Mouse (Mus musculus) megakaryocyte-erythroid progenitor cell, adult 5-6 weeks (primary cell): Measurements from ENCODE around the gene Bsg. TPM values are rescaled to one million over a fixed set of nuclear protein-coding genes. Genes with fewer than 3 reads are reported as not detected.

Source experiments
- ATAC-seq: replicated peaks from 2 replicates; pipeline ENCODE4 v1.8.0; 2016; ENCODE audit warnings: mild to moderate bottlenecking, inconsistent platforms; ENCODE audit not compliant: severe bottlenecking, poor library complexity, low FRiP score, low TSS enrichment
- total RNA-seq, 2 experiments: library from RNA; stranded (forward) in 1 of 2; stranded (reverse) in 1 of 2; fragments of 200-1000, 215-1000 nt in 1 of 2; fragments of >200 nt in 1 of 2; fragmentation: Nextera tagmentation in 1 of 2; gene quantifications; 2 replicates each; pipeline ENCODE4 v1.2.3; 2014 to 2017

The Bsg gene
- total RNA-seq (2014; fragmentation: Nextera tagmentation) (361 and 460 TPM in 2 replicates), total RNA-seq (2017) (350 and 443 TPM in 2 replicates)

- peak; percentile 80 for ATAC-seq
These were observed at the start of gene Bsg for GRCm38 (mm10) chr10:79704065-79704969. Gene Bsg, plus strand, starts transcription at chr10:79704491.

- ATAC-seq, result no peak
These were observed 49.3 kb upstream of the Bsg start for GRCm38 (mm10) chr10:79654946-79655395.

- peak; percentile 61; the same call in 1 of the 2 replicates for ATAC-seq
These were observed 45.5 kb upstream of the Bsg start for GRCm38 (mm10) chr10:79658829-79659228.

GRCm38 (mm10) chr10:79660298-79660697 is 44.0 kb upstream of the Bsg start:
- no peak for ATAC-seq

- no peak for ATAC-seq
These were observed 42.4 kb upstream of the Bsg start for GRCm38 (mm10) chr10:79661861-79662260.

- peak; percentile 39 for ATAC-seq
These were observed 40.1 kb upstream of the Bsg start, which contains the start of gene Madcam1 for GRCm38 (mm10) chr10:79664131-79664665. Gene Madcam1, plus strand, starts transcription at chr10:79664559.

- no peak for ATAC-seq
These were observed 39.2 kb upstream of the Bsg start for GRCm38 (mm10) chr10:79665051-79665450.

- ATAC-seq, result no peak
These were observed 37.8 kb upstream of the Bsg start for GRCm38 (mm10) chr10:79666493-79666892.

- ATAC-seq, result no peak
These were observed 36.2 kb upstream of the Bsg start for GRCm38 (mm10) chr10:79668076-79668475.

- ATAC-seq, result peak; percentile 85
These were observed 35.3 kb upstream of the Bsg start, which contains the start of gene Tpgs1 for GRCm38 (mm10) chr10:79668771-79669575. Gene Tpgs1, plus strand, starts transcription at chr10:79669369.

GRCm38 (mm10) chr10:79669576-79670057 is 34.7 kb upstream of the Bsg start:
- peak; percentile 28 for ATAC-seq

- no peak for ATAC-seq
These were observed 34.0 kb upstream of the Bsg start for GRCm38 (mm10) chr10:79670071-79670888.

- ATAC-seq, result no peak
These were observed 32.7 kb upstream of the Bsg start for GRCm38 (mm10) chr10:79671396-79672087.

GRCm38 (mm10) chr10:79672088-79672455 is 32.2 kb upstream of the Bsg start:
- ATAC-seq, result no peak; the same call in 1 of the 2 replicates

GRCm38 (mm10) chr10:79673054-79673453 is 31.2 kb upstream of the Bsg start:
- no peak for ATAC-seq

GRCm38 (mm10) chr10:79675346-79676035 is 28.8 kb upstream of the Bsg start:
- no peak for ATAC-seq

GRCm38 (mm10) chr10:79680606-79681495 is 23.4 kb upstream of the Bsg start:
- ATAC-seq, result peak; percentile 7; the same call in 1 of the 2 replicates
